Mouse (Mus musculus): ENCODE results near the gene Scgb2b15.
"Not testable (repeated sequence)": the region's sequence is repeated elsewhere in the genome, so short reads cannot be mapped to it uniquely, and the experiment has no call there.

Scgb2b15 gene

GRCm38 (mm10) chr7:32829562-32829961 lies at the start of gene Scgb2b15:
Scgb2b15 (minus strand) TSS chr7:32829662.
- not testable (repeated sequence) for DNase-seq

GRCm38 (mm10) chr7:32836254-32836653 lies 6.8 kb upstream of the Scgb2b15 start, which contains the start of gene Scgb1b15:
Scgb1b15 (plus strand) TSS chr7:32836554.
- DNase-seq, result not testable (repeated sequence)

Data from thymus, postnatal 4 days (tissue).